Mouse (Mus musculus) CH12.LX (cell line): ENCODE results near the gene Letmd1. TPM values are rescaled to one million over a fixed set of nuclear protein-coding genes. Genes with fewer than 3 reads are reported as not detected.

Experiments used
- DNase-seq: peaks from one replicate; pipeline ENCODE4 v3.0.0-alpha.2; 2013; ENCODE audit errors: extremely low read depth
- H3K27ac ChIP-seq: 2 replicates; pipeline ENCODE4 v1.5.1; 2012; ENCODE audit warnings: low read depth, mild to moderate bottlenecking, control low read depth, moderate library complexity; ENCODE audit not compliant: insufficient read depth
- H3K27me3 ChIP-seq: replicated peaks from 2 replicates; pipeline ENCODE3; 2012; ENCODE audit warnings: inconsistent platforms
- H3K36me3 ChIP-seq, 2 experiments: replicated peaks in 1 of 2; 2 replicates each; pipeline versions ENCODE3 to v1.6.1; 2012; ENCODE audit warnings: inconsistent platforms in 1 of 2, low read length in 1 of 2, mild to moderate bottlenecking in 1 of 2, mixed read lengths in 1 of 2, moderate library complexity in 1 of 2; ENCODE audit not compliant: control insufficient read depth in 1 of 2, insufficient read depth in 1 of 2
- H3K4me1 ChIP-seq, 2 experiments: 2 replicates each; pipeline ENCODE4 v1.6.1; 2012; ENCODE audit warnings: inconsistent platforms in 1 of 2, moderate library complexity in 1 of 2; ENCODE audit not compliant: insufficient read depth in 2 of 2, control insufficient read depth in 1 of 2
- H3K4me2 ChIP-seq: 2 replicates; pipeline ENCODE4 v1.6.1; 2012; ENCODE audit warnings: low read depth, mild to moderate bottlenecking, control low read depth; ENCODE audit not compliant: poor library complexity, insufficient read depth, severe bottlenecking
- H3K4me3 ChIP-seq, 3 experiments: fragments of 150-350 bp in 1 of 3; sonication (generic) in 1 of 3; replicated peaks in 1 of 3; 2 replicates each; pipeline versions ENCODE3 to v1.5.1; 2011 to 2012; ENCODE audit warnings: low read depth in 2 of 3, low read length in 2 of 3, mild to moderate bottlenecking in 2 of 3, moderate library complexity in 2 of 3, control low read depth in 1 of 3, improper control_type of control experiment in 1 of 3, inconsistent platforms in 1 of 3, mixed read lengths in 1 of 3; ENCODE audit not compliant: poor library complexity in 1 of 3
- H3K79me2 ChIP-seq: replicated peaks from 2 replicates; pipeline ENCODE4 v1.6.1; 2012; ENCODE audit warnings: mild to moderate bottlenecking, moderate library complexity; ENCODE audit not compliant: control insufficient read depth, poor library complexity, insufficient read depth, severe bottlenecking; ENCODE audit errors: extremely low read depth
- H3K9ac ChIP-seq: 2 replicates; pipeline ENCODE4 v1.6.1; 2012; ENCODE audit warnings: low read depth, mild to moderate bottlenecking, control low read depth, moderate library complexity; ENCODE audit not compliant: insufficient read depth
- H3K9me3 ChIP-seq: replicated peaks from 2 replicates; pipeline ENCODE3; 2012; ENCODE audit warnings: low read length, inconsistent platforms, mixed read lengths
- CHD2 ChIP-seq: IDR thresholded peaks from 2 replicates; pipeline ENCODE4 v1.6.1; 2011; ENCODE audit warnings: low read length, improper control_type of control experiment
- CTCF ChIP-seq, 2 experiments: IDR thresholded peaks in 1 of 2; conservative IDR thresholded peaks in 1 of 2; 2 replicates each; pipeline ENCODE4 v1.5.1; 2011 to 2012; ENCODE audit warnings: low read depth in 2 of 2, low read length in 2 of 2, improper control_type of control experiment in 1 of 2, inconsistent platforms in 1 of 2, mild to moderate bottlenecking in 1 of 2, moderate library complexity in 1 of 2
- HCFC1 ChIP-seq: IDR thresholded peaks from 2 replicates; pipeline ENCODE4 v1.6.1; 2012; ENCODE audit warnings: low read depth, mild to moderate bottlenecking, inconsistent platforms, low read length, improper control_type of control experiment
- JUN ChIP-seq: IDR thresholded peaks from 2 replicates; pipeline ENCODE4 v1.6.1; 2011; ENCODE audit warnings: low read depth, mild to moderate bottlenecking, low read length, improper control_type of control experiment, moderate library complexity; ENCODE audit not compliant: insufficient read depth
- MAX ChIP-seq: IDR thresholded peaks from 2 replicates; pipeline ENCODE4 v1.6.1; 2011; ENCODE audit warnings: low read length, improper control_type of control experiment
- MAZ ChIP-seq: IDR thresholded peaks from 2 replicates; pipeline ENCODE4 v1.6.1; 2012; ENCODE audit warnings: low read depth, mild to moderate bottlenecking, inconsistent platforms, low read length, improper control_type of control experiment, moderate library complexity
- POLR2AphosphoS2 ChIP-seq: IDR thresholded peaks from 2 replicates; pipeline ENCODE4 v1.6.1; 2011; ENCODE audit warnings: low read depth, low read length, improper control_type of control experiment
- ZKSCAN1 ChIP-seq: IDR thresholded peaks from 2 replicates; pipeline ENCODE4 v1.6.1; 2012; ENCODE audit warnings: low read depth, inconsistent platforms, low read length, improper control_type of control experiment, borderline replicate concordance
- ZMIZ1 ChIP-seq: IDR thresholded peaks from 2 replicates; pipeline ENCODE4 v1.6.1; 2012; ENCODE audit warnings: low read depth, mild to moderate bottlenecking, inconsistent platforms, low read length, improper control_type of control experiment
- dilution Hi-C: fragments of 300-500 bp; cut with MboI; formaldehyde crosslinking; loops from 2 replicates; pipeline ENCODE4 v1.14.3; 2020; ENCODE audit warnings: low sequenced_read_pairs; ENCODE audit not compliant: extremely low pct_unique_long_range_greater_than_20kb, extremely low pct_ligation_motif_present
- in situ Hi-C: fragments of 300-500 bp; cut with MboI; formaldehyde crosslinking; loops from 3 replicates; pipeline ENCODE4 v1.14.3; 2019; ENCODE audit warnings: low sequenced_read_pairs, low pct_ligation_motif_present, low pct_unique_long_range_greater_than_20kb, mixed read lengths
- polyA plus RNA-seq: library from polyadenylated mRNA; unstranded; fragments of >175 nt; gene quantifications from 2 replicates; pipeline ENCODE4 v1.2.1, GENCODE M21; 2012; ENCODE audit warnings: low read depth; ENCODE audit not compliant: insufficient read length
- total RNA-seq, 2 experiments: library from RNA; depleted of rRNA; stranded (reverse); fragments of 300-350 nt in 1 of 2; fragments of >200 nt in 1 of 2; gene quantifications; 2 replicates each; pipeline ENCODE4 v1.2.3; 2012 to 2014

Letmd1 gene
- total and polyA plus RNA-seq, 3 experiments = 31.4 to 51.3 (median 39.0) TPM

GRCm38 (mm10) chr15:100473926-100474503 lies 5.2 kb downstream of the Letmd1 start:
- H3K4me1 ChIP-seq = peaks cover 4 to 18% of the 10 kb centered on the region in 2 experiments; a peak in 2 of 4 replicates
- no peaks in the 10 kb centered on the region for H3K27me3 ChIP-seq
- H3K9ac ChIP-seq = no peak overlapping the region
- dilution Hi-C loops = no loop called here
- TF ChIP-seq CTCF (conservative IDR thresholded peaks at IDR 0.05 in 1 of 2, IDR thresholded peaks at IDR 0.05 in 1 of 2; ENCODE audit: low read depth in 2 of 2, low read length in 2 of 2) = no peak
- H3K9me3 ChIP-seq = no peaks in the 10 kb centered on the region
- no peak overlapping the region for H3K4me3 ChIP-seq
- H3K4me2 ChIP-seq = no peak overlapping the region
- H3K27ac ChIP-seq = no peak overlapping the region
- no peak for DNase-seq
- peaks cover 59 to 85% of the 10 kb centered on the region in 2 experiments for H3K36me3 ChIP-seq
- peaks cover 9% of the 10 kb centered on the region; the same call in 1 of the 2 replicates for H3K79me2 ChIP-seq
- in situ Hi-C loops = no loop called here

GRCm38 (mm10) chr15:100478351-100478750 lies 9.5 kb downstream of the Letmd1 start:
- H3K27ac ChIP-seq = no peak overlapping the region
- in situ Hi-C loops = no loop called here
- no peak overlapping the region for H3K4me3 ChIP-seq
- no peak overlapping the region for H3K9ac ChIP-seq
- dilution Hi-C loops = no loop called here
- no peak for DNase-seq
- peaks cover 76 to 97% of the 10 kb centered on the region in 2 experiments for H3K36me3 ChIP-seq
- H3K79me2 ChIP-seq = no peaks in the 10 kb centered on the region
- no peak overlapping the region for H3K4me2 ChIP-seq
- H3K9me3 ChIP-seq = no peaks in the 10 kb centered on the region
- H3K27me3 ChIP-seq = no peaks in the 10 kb centered on the region
- no peak for TF ChIP-seq ZKSCAN1
- TF ChIP-seq CHD2 = no peak
- H3K4me1 ChIP-seq = no peaks in the 10 kb centered on the region

GRCm38 (mm10) chr15:100478925-100479324 lies 10.1 kb downstream of the Letmd1 start:
- in situ Hi-C loops = no loop called here
- Histone ChIP-seq H3K79me2 (no peaks in the 10 kb centered on the region), H3K27ac (no peak overlapping the region), H3K4me2 (no peak overlapping the region), H3K36me3 (peaks cover 71 to 96% of the 10 kb centered on the region in 2 experiments)
- dilution Hi-C loops = no loop called here
- no peak for TF ChIP-seq POLR2AphosphoS2
- TF ChIP-seq MAZ = no peak
- no peak for TF ChIP-seq CHD2
- TF ChIP-seq HCFC1 = no peak
- no peak for TF ChIP-seq ZKSCAN1
- no peak for TF ChIP-seq ZMIZ1
- TF ChIP-seq MAX = no peak
- TF ChIP-seq JUN = no peak
- no peak for TF ChIP-seq CTCF (conservative IDR thresholded peaks at IDR 0.05 in 1 of 2, IDR thresholded peaks at IDR 0.05 in 1 of 2; ENCODE audit: low read depth in 2 of 2, low read length in 2 of 2)
- TF ChIP-seq, all 38 proteins: peak for 0
- H3K27me3 ChIP-seq = no peaks in the 10 kb centered on the region
- H3K9me3 ChIP-seq = no peaks in the 10 kb centered on the region
- no peaks in the 10 kb centered on the region for H3K4me1 ChIP-seq
- no peak overlapping the region for H3K4me3 ChIP-seq
- no peak for DNase-seq
- H3K9ac ChIP-seq = no peak overlapping the region
